Mouse (Mus musculus) liver, postnatal 0 days (tissue): Measurements from ENCODE around the gene Gfi1. TPM values are rescaled to one million over a fixed set of nuclear protein-coding genes. Genes with fewer than 3 reads are reported as not detected.
A peak's percentile ranks its signal among the peaks of the same experiment; 100 is the strongest.

Experiments
- ATAC-seq: fragments of 200-750 bp; cut with Nextera tagmentation; 2 replicates; pipeline ENCODE4 v1.8.0; 2017; ENCODE audit warnings: mild to moderate bottlenecking, moderate library complexity
- DNase-seq: peaks from one replicate; pipeline ENCODE4 v3.0.0-alpha.2; 2016
- H3K27ac ChIP-seq: fragments of 300-500 bp; sonication (generic); 2 replicates; pipeline ENCODE4 v1.5.1; 2014; ENCODE audit warnings: antibody characterized with exemption, moderate library complexity, mild to moderate bottlenecking, low read depth
- H3K27me3 ChIP-seq: fragments of 300-500 bp; sonication (generic); 2 replicates; pipeline ENCODE4 v1.6.1; 2014; ENCODE audit warnings: low read length, control low read depth, mixed read lengths; ENCODE audit not compliant: insufficient read depth
- H3K36me3 ChIP-seq: fragments of 300-500 bp; sonication (generic); replicated peaks from 2 replicates; pipeline ENCODE4 v1.6.1; 2014; ENCODE audit warnings: mild to moderate bottlenecking, control low read depth, low read length, moderate library complexity, mixed read lengths; ENCODE audit not compliant: insufficient read depth
- H3K4me1 ChIP-seq: fragments of 300-500 bp; sonication (generic); 2 replicates; pipeline ENCODE4 v1.6.1; 2014; ENCODE audit warnings: antibody characterized with exemption, mild to moderate bottlenecking, control low read depth; ENCODE audit not compliant: insufficient read depth
- H3K4me2 ChIP-seq: fragments of 300-500 bp; sonication (generic); 2 replicates; pipeline ENCODE4 v1.6.1; 2014; ENCODE audit warnings: low read depth, mild to moderate bottlenecking, low read length, moderate library complexity, mixed read lengths
- H3K4me3 ChIP-seq: fragments of 300-500 bp; sonication (generic); 2 replicates; pipeline ENCODE4 v1.5.1; 2014; ENCODE audit warnings: low read depth, low read length
- H3K9ac ChIP-seq: fragments of 300-500 bp; sonication (generic); replicated peaks from 2 replicates; pipeline ENCODE4 v1.6.1; 2014; ENCODE audit warnings: mild to moderate bottlenecking, moderate library complexity
- H3K9me3 ChIP-seq: fragments of 300-500 bp; sonication (generic); 2 replicates; pipeline ENCODE4 v1.6.1; 2016; ENCODE audit warnings: mild to moderate bottlenecking, control low read depth, low read length, mixed read lengths
- CTCF ChIP-seq: sonication (generic); IDR thresholded peaks from 2 replicates; pipeline ENCODE4 v1.5.1; 2016; ENCODE audit warnings: antibody characterized with exemption, low read depth
- EP300 ChIP-seq: IDR thresholded peaks from 2 replicates; pipeline ENCODE4 v1.6.1; 2016; ENCODE audit warnings: antibody characterized with exemption, low read depth, mild to moderate bottlenecking
- WGBS: fragments of 180-500 bp; shearing (Covaris S2); extraction: QIAGEN DNeasy Blood & Tissue Kit; methylation state at CpG from one replicate; pipeline ENCODE4 v1.1.7; 2014; ENCODE audit not compliant: insufficient replicate concordance; 5-methylcytosine and 5-hydroxymethylcytosine counted together
- polyA plus RNA-seq: library from polyadenylated mRNA; unstranded; fragments of >200 nt; fragmentation: Nextera tagmentation; extraction: Ambion mirVana; gene quantifications from 2 replicates; pipeline ENCODE4 v1.2.1, GENCODE M21; 2015

Gene Gfi1
- polyA plus RNA-seq, 1 experiment from 2014 or later: 1.4 TPM

GRCm38 (mm10) chr5:107724661-107725434 is 988 bp downstream of the Gfi1 start:
- Histone ChIP-seq H3K27me3 (peaks cover 85% of the 10 kb centered on the region), H3K9ac (peak overlapping the region; percentile 46), H3K4me1 (peaks cover 44% of the 10 kb centered on the region), H3K4me3 (peak overlapping the region; percentile 47), H3K27ac (peak overlapping the region; percentile 60), H3K36me3 (no peaks in the 10 kb centered on the region; the same call in 1 of the 2 replicates), H3K9me3 (no peaks in the 10 kb centered on the region), H3K4me2 (peak overlapping the region; percentile 77)
- DNase-seq (peak; percentile 33), ATAC-seq (peak; percentile 5; the same call in 1 of the 2 replicates)
- 2% methylated on average over 52 of the region's 52 CpGs for WGBS
- TF ChIP-seq CTCF (no peak), EP300 (no peak)

GRCm38 (mm10) chr5:107723541-107724511 is 2.0 kb downstream of the Gfi1 start:
- 2% methylated on average over 49 of the region's 49 CpGs for WGBS

GRCm38 (mm10) chr5:107722661-107723532 is 2.9 kb downstream of the Gfi1 start:
- Histone ChIP-seq H3K36me3 (no peaks in the 10 kb centered on the region; the same call in 1 of the 2 replicates), H3K27me3 (peaks cover 87% of the 10 kb centered on the region), H3K9me3 (no peaks in the 10 kb centered on the region), H3K27ac (no peak overlapping the region), H3K4me2 (peak overlapping the region; percentile 77), H3K4me1 (peaks cover 44% of the 10 kb centered on the region), H3K9ac (peak overlapping the region; percentile 47), H3K4me3 (peak overlapping the region; percentile 47)
- DNase-seq: no peak
- TF ChIP-seq EP300: no peak
- 10% methylated on average over 34 of the region's 34 CpGs for WGBS
- no peak for ATAC-seq

More at GRCm38 (mm10) chr5:107723541-107724511, 2.0 kb downstream of the Gfi1 start:
- peaks cover 44% of the 10 kb centered on the region for H3K4me1 ChIP-seq
- ATAC-seq: no peak
- H3K27ac ChIP-seq: 0 out of 2 replicates have a peak overlapping the region, but pooled peaks have one; percentile 60
- no peaks in the 10 kb centered on the region for H3K9me3 ChIP-seq
- no peaks in the 10 kb centered on the region; the same call in 1 of the 2 replicates for H3K36me3 ChIP-seq
- peak overlapping the region; percentile 77 for H3K4me2 ChIP-seq
- TF ChIP-seq CTCF (no peak), EP300 (no peak)
- H3K9ac ChIP-seq: peak overlapping the region; percentile 47
- DNase-seq: peak; percentile 29
- peak overlapping the region; percentile 47 for H3K4me3 ChIP-seq
- peaks cover 90% of the 10 kb centered on the region for H3K27me3 ChIP-seq

- no peaks in the 10 kb centered on the region; the same call in 1 of the 2 replicates for H3K36me3 ChIP-seq
- DNase-seq: no peak
- WGBS: 25% methylated on average over 33 of the region's 33 CpGs
Observed at GRCm38 (mm10) chr5:107721638-107722011, 4.2 kb downstream of the Gfi1 start.

GRCm38 (mm10) chr5:107720991-107721637 is 4.7 kb downstream of the Gfi1 start:
- peaks cover 40% of the 10 kb centered on the region for H3K4me1 ChIP-seq
- no peak for DNase-seq
- H3K9ac ChIP-seq: 0 out of 2 replicates have a peak overlapping the region, but pooled peaks have one; percentile 5
- no peak for TF ChIP-seq CTCF
- no peak for ATAC-seq
- H3K4me2 ChIP-seq: peak overlapping the region; percentile 77
- peak overlapping the region; percentile 21 for H3K4me3 ChIP-seq
- H3K27ac ChIP-seq: no peak overlapping the region
- H3K27me3 ChIP-seq: peaks cover 87% of the 10 kb centered on the region
- H3K36me3 ChIP-seq: no peaks in the 10 kb centered on the region; the same call in 1 of the 2 replicates
- WGBS: 33% methylated on average over 53 of the region's 58 CpGs
- no peaks in the 10 kb centered on the region for H3K9me3 ChIP-seq

More at GRCm38 (mm10) chr5:107721638-107722011, 4.2 kb downstream of the Gfi1 start:
- no peak overlapping the region for H3K27ac ChIP-seq
- TF ChIP-seq EP300 (no peak), CTCF (no peak)
- H3K9me3 ChIP-seq: no peaks in the 10 kb centered on the region
- peak overlapping the region; percentile 77 for H3K4me2 ChIP-seq
- peaks cover 92% of the 10 kb centered on the region for H3K27me3 ChIP-seq
- peak overlapping the region; percentile 21 for H3K4me3 ChIP-seq
- ATAC-seq: no peak
- H3K9ac ChIP-seq: 0 out of 2 replicates have a peak overlapping the region, but pooled peaks have one; percentile 5
- H3K4me1 ChIP-seq: peaks cover 44% of the 10 kb centered on the region
